Mouse (Mus musculus): ENCODE data around the gene Col4a3bp.

The Col4a3bp gene

DNA sequence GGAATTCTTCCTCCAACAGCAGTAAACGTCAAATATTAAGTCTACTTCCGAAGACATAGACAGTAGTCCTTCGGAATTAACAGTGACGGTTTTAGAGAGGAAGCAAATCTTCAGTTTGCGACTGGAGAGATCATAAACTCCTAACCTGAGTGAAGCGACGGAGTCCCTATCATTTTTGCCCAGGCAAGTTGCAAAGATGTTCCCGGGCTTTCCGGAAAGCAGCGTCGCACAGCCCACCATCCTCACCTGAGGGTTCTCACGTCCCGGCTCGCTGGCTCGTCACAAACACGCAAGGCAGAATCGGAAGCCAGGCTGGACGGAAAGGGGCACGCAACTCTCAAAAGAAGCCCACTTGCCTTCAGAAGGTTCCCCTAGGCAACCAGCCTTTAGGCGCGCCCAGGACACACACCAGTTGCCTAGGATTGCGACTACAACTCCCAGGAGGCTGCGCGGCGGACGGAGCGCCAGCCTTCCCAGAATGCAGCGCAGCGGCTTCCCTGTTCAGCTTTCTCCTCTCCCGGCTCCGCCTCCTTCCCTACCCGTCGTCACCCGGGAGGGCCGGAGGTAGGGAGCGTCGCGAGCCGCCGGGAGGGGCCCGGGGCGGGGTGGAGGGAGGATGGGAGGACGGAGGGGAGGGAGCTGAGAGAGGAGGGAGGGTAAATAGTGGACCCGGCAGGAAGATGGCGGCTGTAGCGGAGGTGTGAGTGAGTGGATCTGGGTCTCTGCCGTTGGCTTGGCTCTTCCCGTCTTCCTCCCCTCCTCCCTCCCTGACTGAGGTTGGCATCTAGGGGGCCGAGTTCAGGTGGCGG lies at the start of gene Col4a3bp, which contains the start of gene Polk:
Gene Col4a3bp (plus strand): TSS at position 538 of the 809 bp plus-strand sequence.
Gene Polk (minus strand): TSS at position 499 of the 809 bp plus-strand sequence.
- no peak for TF ChIP-seq GATA4 (IDR thresholded peaks at IDR 0.05; ENCODE audit: insufficient replicate concordance, low read length)

DNA sequence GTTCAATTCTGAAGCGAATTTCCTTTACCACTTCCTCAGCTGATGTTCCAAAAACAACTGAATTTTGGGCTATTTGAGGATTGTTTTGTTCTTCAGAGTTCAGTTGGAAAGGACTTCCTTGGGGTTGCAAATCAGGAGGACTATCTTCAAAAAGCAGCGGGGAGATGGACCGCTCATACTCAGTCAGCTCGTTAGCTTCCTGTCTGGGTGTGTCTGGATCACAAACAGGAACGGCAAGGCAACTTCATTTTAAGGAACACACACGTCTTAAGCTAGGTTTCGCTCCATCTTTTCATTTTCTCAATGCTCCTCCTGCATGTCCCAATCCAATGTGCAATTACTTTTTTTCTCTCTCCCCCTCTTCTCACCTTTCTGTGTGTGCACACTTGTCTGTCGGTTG lies 45.8 kb upstream of the Col4a3bp start:
- 0 out of 2 replicates have a peak, but pooled peaks have one; percentile 13 for TF ChIP-seq GATA4 (IDR thresholded peaks at IDR 0.05; ENCODE audit: insufficient replicate concordance, low read length)

GRCm38 (mm10) chr13:96499891-96500290 lies 42.5 kb upstream of the Col4a3bp start:
- TF ChIP-seq GATA4 (IDR thresholded peaks at IDR 0.05; ENCODE audit: insufficient replicate concordance, low read length): no peak

DNA sequence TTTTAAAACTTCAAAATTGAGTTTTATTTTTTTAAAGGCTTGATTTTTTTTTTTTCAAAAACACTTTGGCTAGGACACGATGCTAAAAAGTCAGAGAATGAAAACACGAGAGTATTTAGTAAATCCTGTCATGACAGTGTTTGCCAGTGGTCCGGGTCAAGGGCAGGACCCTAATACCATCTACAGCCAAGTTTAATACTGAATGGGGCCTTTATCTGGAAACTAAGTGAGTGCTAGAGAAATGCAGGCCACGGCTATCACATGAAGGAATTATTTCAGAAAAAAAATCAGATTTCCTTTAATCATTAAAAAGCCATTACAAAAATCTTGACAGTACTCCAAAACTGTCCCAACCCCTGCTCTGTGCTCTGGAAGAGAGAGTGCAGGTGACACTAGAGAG lies 36.8 kb upstream of the Col4a3bp start:
- no peak for TF ChIP-seq GATA4 (IDR thresholded peaks at IDR 0.05; ENCODE audit: insufficient replicate concordance, low read length)

- TF ChIP-seq GATA4 (IDR thresholded peaks at IDR 0.05; ENCODE audit: insufficient replicate concordance, low read length): no peak
These were observed 36.1 kb upstream of the Col4a3bp start for GRCm38 (mm10) chr13:96506313-96506712.

DNA sequence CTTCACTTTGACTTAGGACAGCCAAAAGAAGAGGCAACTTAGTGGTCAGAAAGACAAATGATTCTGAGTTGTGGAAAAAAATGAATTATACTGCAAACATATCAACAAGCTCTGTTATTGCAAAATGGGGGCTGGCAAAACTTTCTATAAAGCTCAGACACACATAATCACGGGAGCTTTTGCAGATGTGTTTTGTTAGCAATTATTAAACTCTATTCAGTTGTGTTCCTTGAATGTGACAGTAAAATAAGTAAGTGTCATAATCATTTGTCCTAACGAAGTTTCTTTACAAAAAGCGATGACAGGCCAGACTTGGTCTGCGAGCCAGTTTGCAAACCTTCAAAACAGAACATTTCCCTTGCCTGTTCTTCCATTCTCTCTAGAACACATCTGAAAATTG lies 34.9 kb upstream of the Col4a3bp start:
- no peak for TF ChIP-seq GATA4 (IDR thresholded peaks at IDR 0.05; ENCODE audit: insufficient replicate concordance, low read length)

GRCm38 (mm10) chr13:96510635-96511034 lies 31.8 kb upstream of the Col4a3bp start:
- TF ChIP-seq GATA4 (IDR thresholded peaks at IDR 0.05; ENCODE audit: insufficient replicate concordance, low read length): no peak

GRCm38 (mm10) chr13:96511262-96511661 lies 31.2 kb upstream of the Col4a3bp start:
- no peak for TF ChIP-seq GATA4 (IDR thresholded peaks at IDR 0.05; ENCODE audit: insufficient replicate concordance, low read length)

DNA sequence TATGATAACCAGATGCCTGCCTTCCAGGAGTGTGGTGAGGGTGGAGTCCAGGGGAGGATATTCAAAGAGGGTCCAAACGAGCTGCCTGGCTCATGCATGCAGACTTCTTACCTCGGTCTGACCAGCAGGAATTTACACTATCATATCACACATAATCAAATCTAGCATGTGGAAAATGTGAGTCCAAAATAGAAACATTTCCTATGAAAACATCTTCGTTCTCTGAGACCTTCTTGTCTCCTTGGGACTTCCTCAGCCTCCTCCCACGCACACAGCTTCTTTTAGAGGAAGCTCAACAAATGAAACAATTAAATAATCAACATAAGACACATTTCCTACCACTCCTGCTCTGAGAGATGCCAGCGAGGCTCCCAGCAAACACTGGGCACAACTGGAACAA lies 30.5 kb upstream of the Col4a3bp start:
- TF ChIP-seq GATA4 (IDR thresholded peaks at IDR 0.05; ENCODE audit: insufficient replicate concordance, low read length): no peak

DNA sequence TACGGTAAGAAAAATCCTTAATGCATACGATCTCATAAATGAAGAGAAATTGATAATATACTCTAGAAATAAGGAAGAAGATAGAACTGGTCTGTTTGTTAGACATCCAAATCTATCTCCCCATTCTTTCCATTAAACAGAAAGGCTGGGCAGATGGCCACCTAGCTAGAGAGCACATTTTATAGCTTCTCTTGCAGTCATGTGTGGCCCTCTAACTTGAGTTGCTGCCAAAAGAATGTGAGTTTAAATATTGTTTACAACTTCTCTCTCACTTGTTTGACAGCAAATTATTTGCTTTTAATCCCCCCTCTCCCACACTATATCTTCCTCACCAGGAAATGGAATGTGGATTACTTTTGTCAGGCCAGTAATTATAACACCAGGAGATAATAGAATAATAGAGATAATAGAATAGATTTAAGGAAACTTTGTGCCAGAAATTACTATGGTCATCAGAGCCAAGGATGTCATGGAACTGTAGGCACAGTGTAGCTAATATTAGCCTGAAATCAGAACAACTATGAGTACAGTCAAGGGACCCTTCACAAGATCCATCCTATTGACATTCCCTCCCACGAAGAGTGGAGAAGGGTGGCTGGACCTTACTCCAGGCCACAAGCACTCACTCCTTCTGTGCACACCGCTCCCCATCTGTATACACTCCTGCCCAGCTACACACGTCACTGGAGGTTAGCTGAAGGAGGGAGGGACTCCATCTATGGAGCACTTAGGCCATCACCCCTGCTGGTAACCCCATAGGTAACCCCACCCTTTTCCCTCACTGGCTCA lies 28.1 kb upstream of the Col4a3bp start:
- TF ChIP-seq GATA4 (IDR thresholded peaks at IDR 0.05; ENCODE audit: insufficient replicate concordance, low read length): no peak

DNA sequence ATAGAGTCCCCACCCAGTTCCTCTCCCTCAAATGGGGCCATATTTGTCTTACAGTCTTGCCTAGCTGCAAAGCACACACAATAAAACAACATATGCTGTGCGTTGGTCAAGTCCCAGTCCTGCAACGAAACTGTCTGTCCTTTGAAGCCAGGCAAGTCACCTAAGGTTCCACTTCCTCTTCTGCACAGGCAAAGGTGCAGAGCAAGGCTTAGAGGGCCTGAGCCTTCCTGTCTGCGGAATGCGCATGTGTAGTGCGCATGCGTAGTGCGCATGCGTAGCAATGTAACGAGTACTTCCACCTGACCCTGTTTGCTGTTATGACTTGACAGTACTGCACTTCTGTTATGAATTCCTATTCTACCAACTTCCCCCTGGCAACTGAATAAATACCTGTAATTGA lies 26.2 kb upstream of the Col4a3bp start:
- no peak for TF ChIP-seq GATA4 (IDR thresholded peaks at IDR 0.05; ENCODE audit: insufficient replicate concordance, low read length)

DNA sequence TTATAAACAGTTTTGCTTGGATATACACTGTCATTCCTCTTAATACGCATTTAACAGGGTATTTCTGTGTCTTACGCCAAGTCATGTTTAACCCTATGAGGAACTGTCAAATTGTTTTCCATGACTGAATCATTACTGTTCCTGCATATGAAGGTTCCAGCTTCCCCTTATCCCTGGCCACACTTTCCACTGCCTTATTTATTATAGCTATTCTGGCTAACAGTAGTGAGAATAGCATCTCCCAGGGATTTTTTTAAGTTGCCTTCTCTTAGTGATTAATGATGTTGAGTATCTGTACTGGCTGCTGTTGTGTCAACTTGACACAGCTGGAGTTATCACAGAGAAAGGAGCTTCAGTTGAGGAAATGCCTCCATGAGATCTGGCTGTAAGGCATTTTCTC lies 25.1 kb upstream of the Col4a3bp start:
- TF ChIP-seq GATA4 (IDR thresholded peaks at IDR 0.05; ENCODE audit: insufficient replicate concordance, low read length): no peak

GRCm38 (mm10) chr13:96521294-96521693 lies 21.1 kb upstream of the Col4a3bp start:
- TF ChIP-seq GATA4 (IDR thresholded peaks at IDR 0.05; ENCODE audit: insufficient replicate concordance, low read length): no peak

- no peak for TF ChIP-seq GATA4 (IDR thresholded peaks at IDR 0.05; ENCODE audit: insufficient replicate concordance, low read length)
These were observed 15.4 kb upstream of the Col4a3bp start for GRCm38 (mm10) chr13:96527022-96527421.

GRCm38 (mm10) chr13:96527856-96528255 lies 14.6 kb upstream of the Col4a3bp start:
- peak; percentile 6; the same call in 1 of the 2 replicates for TF ChIP-seq GATA4 (IDR thresholded peaks at IDR 0.05; ENCODE audit: insufficient replicate concordance, low read length)

DNA sequence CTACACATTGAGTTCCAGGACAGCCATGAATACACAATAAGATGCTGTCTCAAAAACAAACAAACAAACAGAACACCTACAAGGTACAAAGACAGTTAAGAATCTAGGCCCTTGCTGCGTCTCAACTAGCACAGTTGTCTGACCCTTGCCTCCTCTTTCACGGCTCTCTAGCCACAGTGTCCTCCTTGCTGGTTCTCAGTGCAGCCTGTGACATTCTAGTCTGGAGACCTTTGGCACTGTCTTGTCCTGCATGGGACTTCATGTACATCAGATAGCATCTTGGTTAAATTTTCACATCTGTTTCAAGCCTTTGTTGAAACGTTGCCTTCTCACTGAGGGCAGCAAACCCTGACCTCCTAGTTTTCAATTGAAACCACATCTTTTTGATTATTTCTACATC lies 13.6 kb upstream of the Col4a3bp start:
- TF ChIP-seq GATA4 (IDR thresholded peaks at IDR 0.05; ENCODE audit: insufficient replicate concordance, low read length): no peak

Measured in liver, adult (tissue).